Mouse (Mus musculus) cerebellum, adult (tissue): ENCODE data around the gene Alyref.
"Not testable (repeated sequence)": the region's sequence is repeated elsewhere in the genome, so short reads cannot be mapped to it uniquely, and the experiment has no call there.

ENCODE experiments used
- ATAC-seq: cut with Nextera tagmentation; 2 replicates; pipeline ENCODE4 v1.9.2; 2017; ENCODE audit warnings: mild to moderate bottlenecking, moderate library complexity, mixed read lengths; ENCODE audit not compliant: insufficient number of reproducible peaks, low FRiP score, low TSS enrichment

The Alyref gene

GRCm38 (mm10) chr11:120605667-120606066 lies 7.5 kb upstream of the Alyref start:
- ATAC-seq, result no peak

- no peak for ATAC-seq
Observed at GRCm38 (mm10) chr11:120603545-120603944, 5.4 kb upstream of the Alyref start.

GRCm38 (mm10) chr11:120600716-120601115 lies 2.6 kb upstream of the Alyref start:
- no peak for ATAC-seq

- no peak for ATAC-seq
Observed at GRCm38 (mm10) chr11:120598990-120599549, 905 bp upstream of the Alyref start.

- ATAC-seq, result no peak; the same call in 1 of the 2 replicates
Observed at GRCm38 (mm10) chr11:120597240-120598235, 627 bp downstream of the Alyref start.

- no peak for ATAC-seq
Observed at GRCm38 (mm10) chr11:120588531-120588930, 9.6 kb downstream of the Alyref start.

- no peak for ATAC-seq
Observed at GRCm38 (mm10) chr11:120583937-120584336, 14.2 kb downstream of the Alyref start.

GRCm38 (mm10) chr11:120582982-120583293 lies 15.2 kb downstream of the Alyref start:
- not testable (repeated sequence) for ATAC-seq

GRCm38 (mm10) chr11:120582268-120582981 lies 15.7 kb downstream of the Alyref start:
- no peak for ATAC-seq

GRCm38 (mm10) chr11:120581490-120582267 lies 16.5 kb downstream of the Alyref start, which contains the start of gene Arhgdia:
TSS of gene Arhgdia (minus strand) at chr11:120581624.
- peak; percentile 60; the same call in 1 of the 2 replicates for ATAC-seq

- ATAC-seq, result no peak
Observed at GRCm38 (mm10) chr11:120580871-120581331, 17.3 kb downstream of the Alyref start.

- ATAC-seq, result no peak
Observed at GRCm38 (mm10) chr11:120580190-120580589, 18.0 kb downstream of the Alyref start.

GRCm38 (mm10) chr11:120579316-120580107 lies 18.7 kb downstream of the Alyref start:
- ATAC-seq, result no peak

GRCm38 (mm10) chr11:120578694-120579243 lies 19.4 kb downstream of the Alyref start:
- no peak for ATAC-seq

GRCm38 (mm10) chr11:120578024-120578693 lies 20.0 kb downstream of the Alyref start:
- no peak for ATAC-seq

- no peak for ATAC-seq
Observed at GRCm38 (mm10) chr11:120577211-120578023, 20.7 kb downstream of the Alyref start.

- ATAC-seq, result no peak
Observed at GRCm38 (mm10) chr11:120576365-120576981, 21.7 kb downstream of the Alyref start.
